Mouse (Mus musculus) megakaryocyte, embryonic 14.5 days (primary cell): ENCODE results near the gene Hist1h4c.

ENCODE experiments used
- FLI1 ChIP-seq: IDR thresholded peaks from 2 replicates; pipeline ENCODE4 v1.6.1; 2012; ENCODE audit warnings: low read length, inconsistent platforms, mixed read lengths
- GATA1 ChIP-seq: IDR thresholded peaks from 3 replicates; pipeline ENCODE4 v1.6.1; 2012; ENCODE audit warnings: mixed read lengths, low read length, inconsistent platforms, borderline replicate concordance

DNA sequence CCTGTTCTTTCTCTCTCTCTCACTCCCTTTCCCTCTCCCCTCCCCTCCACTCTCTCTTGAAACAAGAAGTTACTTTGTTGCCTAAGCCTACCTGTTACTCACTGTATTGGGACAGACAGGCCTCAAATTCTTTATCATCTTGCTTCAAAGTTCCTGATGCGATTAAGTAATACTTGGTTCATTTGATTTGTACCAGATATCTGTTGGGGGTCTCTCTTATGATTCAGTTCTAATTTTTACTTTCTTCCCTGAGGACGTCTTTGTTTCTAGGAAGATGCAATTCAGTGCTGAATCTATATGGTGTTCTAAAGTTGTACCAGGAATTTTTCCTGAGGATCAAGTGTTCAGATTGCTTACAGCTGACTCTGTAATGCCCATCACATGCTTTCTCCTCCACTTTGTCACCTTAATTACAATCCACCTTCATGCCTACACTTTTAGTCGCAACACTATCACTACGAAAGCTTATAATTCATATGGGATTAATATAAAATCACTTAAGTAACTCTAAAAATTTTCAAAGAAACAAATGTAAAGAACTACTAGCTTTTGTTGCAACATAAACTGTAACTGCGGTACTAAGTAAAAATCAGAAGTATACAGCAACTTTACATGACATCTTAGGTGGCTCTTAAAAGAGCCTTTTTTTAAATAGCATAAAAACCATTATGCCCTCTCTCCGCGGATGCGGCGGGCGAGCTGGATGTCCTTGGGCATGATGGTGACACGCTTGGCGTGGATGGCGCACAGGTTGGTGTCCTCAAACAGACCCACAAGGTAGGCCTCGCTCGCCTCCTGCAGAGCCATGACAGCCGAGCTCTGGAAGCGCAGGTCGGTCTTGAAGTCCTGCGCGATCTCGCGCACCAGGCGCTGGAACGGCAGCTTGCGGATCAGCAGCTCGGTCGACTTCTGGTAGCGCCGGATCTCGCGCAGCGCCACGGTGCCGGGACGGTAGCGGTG is 46.4 kb upstream of the Hist1h4c start:
- TF ChIP-seq GATA1 (no peak), FLI1 (no peak)
